8 mouse cellular contexts compared by ENCODE assay signal in genomic region chr8:46551615-46552440, GRCm38 (mm10). TPM values are rescaled to one million over a fixed set of nuclear protein-coding genes. Genes with fewer than 3 reads are reported as not detected.
DNase-seq lines count a peak whose midpoint lies in the region; ATAC-seq and TF ChIP-seq lines count a peak whose summit lies in the region.

Cenpu (plus strand) TSS chr8:46552028.

- H3K4me2 ChIP-seq in embryonic facial prominence, embryonic 15.5 days (replicated peaks) = peak within 1 kb of the TSS; percentile 64
- H3K4me2 ChIP-seq in limb, embryonic 14.5 days (replicated peaks; ENCODE audit: low read depth, low read length, severe bottlenecking) = peak within 1 kb of the TSS; percentile 45
- peak within 1 kb of the TSS; percentile 66 for H3K4me2 ChIP-seq in midbrain, postnatal 0 days (ENCODE audit: low read depth, low read length, poor library complexity, severe bottlenecking)

- peak; percentile 75 for TF ChIP-seq POLR2A in bone marrow, adult 2 months (IDR thresholded peaks at IDR 0.05; ENCODE audit: borderline replicate concordance, control insufficient read depth, low read depth, low read length)
- TF ChIP-seq POLR2A in limb, embryonic 14.5 days (IDR thresholded peaks at IDR 0.05; ENCODE audit: borderline replicate concordance, extremely low read depth, insufficient read depth, insufficient read length) = peak; percentile 57; the same call in 1 of the 2 replicates

- no peaks in the 10 kb centered on the region for H3K27me3 ChIP-seq in embryonic facial prominence, embryonic 15.5 days
- H3K27me3 ChIP-seq in limb, embryonic 14.5 days (ENCODE audit: control insufficient read depth, insufficient read depth, low read length) = no peaks in the 10 kb centered on the region
- H3K27me3 ChIP-seq in midbrain, postnatal 0 days (ENCODE audit: insufficient read depth, low read length) = no peaks in the 10 kb centered on the region

- peak; percentile 96 for ATAC-seq in embryonic facial prominence, embryonic 15.5 days (ENCODE audit: insufficient number of reproducible peaks, low FRiP score, low TSS enrichment, low read depth)
- ATAC-seq in limb, embryonic 14.5 days (ENCODE audit: low FRiP score, low read depth) = peak; percentile 98
- ATAC-seq in midbrain, postnatal 0 days (ENCODE audit: low FRiP score) = peak; percentile 100

- H3K4me1 ChIP-seq in bone marrow, adult 2 months (ENCODE audit: control insufficient read depth, insufficient read depth, low read length) = no peaks in the 10 kb centered on the region; the same call in 1 of the 2 replicates
- H3K4me1 ChIP-seq in embryonic facial prominence, embryonic 15.5 days = peaks cover 13% of the 10 kb centered on the region
- no peaks in the 10 kb centered on the region for H3K4me1 ChIP-seq in limb, embryonic 14.5 days (ENCODE audit: control insufficient read depth, insufficient read depth, low read length)
- H3K4me1 ChIP-seq in midbrain, postnatal 0 days (ENCODE audit: insufficient read depth, low read length) = peaks cover 4% of the 10 kb centered on the region; the same call in 1 of the 2 replicates

- peak within 1 kb of the TSS; percentile 54 for H3K9ac ChIP-seq in embryonic facial prominence, embryonic 15.5 days
- peak within 1 kb of the TSS; percentile 22; the same call in 1 of the 2 replicates for H3K9ac ChIP-seq in limb, embryonic 14.5 days (ENCODE audit: low read depth, low read length, severe bottlenecking)
- H3K9ac ChIP-seq in midbrain, postnatal 0 days (replicated peaks; ENCODE audit: low read length, poor library complexity, severe bottlenecking) = peak within 1 kb of the TSS; percentile 44; the same call in 1 of the 2 replicates

- H3K27ac ChIP-seq in bone marrow, adult 2 months (ENCODE audit: control insufficient read depth, insufficient read depth, low read depth, low read length, poor library complexity) = peak within 1 kb of the TSS; percentile 80
- peak within 1 kb of the TSS; percentile 83 for H3K27ac ChIP-seq in embryonic facial prominence, embryonic 15.5 days (replicated peaks)
- H3K27ac ChIP-seq in limb, embryonic 14.5 days (replicated peaks; ENCODE audit: low read depth, low read length) = 0 out of 2 replicates have a peak within 1 kb of the TSS, but pooled peaks have one; percentile 53
- peak within 1 kb of the TSS; percentile 64 for H3K27ac ChIP-seq in midbrain, postnatal 0 days (ENCODE audit: low read depth, low read length)

- H3K36me3 ChIP-seq in embryonic facial prominence, embryonic 15.5 days = no peaks in the 10 kb centered on the region
- 0 out of 2 replicates have a peak, but pooled peaks cover 3% of the 10 kb centered on the region for H3K36me3 ChIP-seq in limb, embryonic 14.5 days (ENCODE audit: control insufficient read depth, insufficient read depth, low read length)
- no peaks in the 10 kb centered on the region for H3K36me3 ChIP-seq in midbrain, postnatal 0 days (ENCODE audit: insufficient read depth, low read length)

- peak within 1 kb of the TSS; percentile 94 for H3K4me3 ChIP-seq in bone marrow, adult 2 months (replicated peaks; ENCODE audit: control insufficient read depth, low read depth, low read length)
- peak within 1 kb of the TSS; percentile 75 for H3K4me3 ChIP-seq in embryonic facial prominence, embryonic 15.5 days (replicated peaks)
- H3K4me3 ChIP-seq in limb, embryonic 14.5 days (replicated peaks; ENCODE audit: low read length) = peak within 1 kb of the TSS; percentile 50
- H3K4me3 ChIP-seq in midbrain, postnatal 0 days (ENCODE audit: low read depth, low read length) = peak within 1 kb of the TSS; percentile 66

- DNase-seq in 416B (ENCODE audit: low read depth) = peak; percentile 99
- peak; percentile 100 for DNase-seq in heart, adult 8-10 months (ENCODE audit: low spot score)
- peak; percentile 100 for DNase-seq in kidney, adult 9 months
- DNase-seq in limb, embryonic 14.5 days (ENCODE audit: low spot score) = peak; percentile 100
- peak; percentile 100 for DNase-seq in midbrain, postnatal 0 days (ENCODE audit: low spot score)
- peak; percentile 99 for DNase-seq in spleen, postnatal 14 days (ENCODE audit: low spot score in 2 of 2)

- no peak for TF ChIP-seq CTCF in bone marrow, adult 2 months (IDR thresholded peaks at IDR 0.05; ENCODE audit: control insufficient read depth, insufficient read depth, low read length)
- TF ChIP-seq CTCF in midbrain, postnatal 0 days (IDR thresholded peaks at IDR 0.05) = no peak

- under 1% methylated on average over 50 of the region's 50 CpGs for WGBS in bone marrow, adult 2 months
- under 1% methylated on average over 50 of the region's 50 CpGs for WGBS in embryonic facial prominence, embryonic 15.5 days
- under 1% methylated on average over 50 of the region's 50 CpGs for WGBS in limb, embryonic 14.5 days
- under 1% methylated on average over 50 of the region's 50 CpGs for WGBS in midbrain, postnatal 0 days

- H3K9me3 ChIP-seq in embryonic facial prominence, embryonic 15.5 days (replicated peaks) = no peaks in the 10 kb centered on the region
- no peaks in the 10 kb centered on the region for H3K9me3 ChIP-seq in limb, embryonic 14.5 days (ENCODE audit: control insufficient read depth, low read length)
- no peaks in the 10 kb centered on the region for H3K9me3 ChIP-seq in midbrain, postnatal 0 days (ENCODE audit: low read length)

RNA-seq across cellular contexts. Expression of gene Cenpu, which starts in this region (rescaled TPM):
- polyA plus RNA-seq in bone marrow, adult 2 months (2011; ENCODE audit: insufficient read depth, insufficient read length, low replicate concordance, missing spikeins) = 14.2 and 18.7 TPM in 2 replicates
- polyA plus RNA-seq in embryonic facial prominence, embryonic 15.5 days (2015; fragmentation: Nextera tagmentation; extraction: Ambion mirVana) = 10.1 and 10.5 TPM in 2 replicates
- 1 to 10 TPM in 2 of 4 experiments, under 1 TPM in 2; 0.65 to 1.1 (median 0.96) TPM for total RNA-seq in heart, adult 8-10 months (2022)
- 10.1 and 11.5 TPM in 2 replicates for polyA plus RNA-seq in limb, embryonic 14.5 days (2012; rRNA removed)
- 11.0 and 11.2 TPM in 2 replicates for polyA plus RNA-seq in limb, embryonic 14.5 days (2014; fragmentation: Nextera tagmentation; extraction: Ambion mirVana)
- total RNA-seq in midbrain, postnatal 0 days (2014; rRNA removed) = 2.9 TPM in 2 replicates
- polyA plus RNA-seq in midbrain, postnatal 0 days (2015; fragmentation: Nextera tagmentation; extraction: Ambion mirVana) = 6.0 and 6.6 TPM in 2 replicates

Comparison
In these comparisons a context has a peak if more than half of its experiments do, and no peak if none do; other contexts are left out.
1. Peak in every context shown above with its lines: DNase-seq, ATAC-seq, H3K4me3 ChIP-seq and H3K27ac ChIP-seq.